Mouse (Mus musculus) lung, adult 2 months (tissue): ENCODE results near the gene Spon1.

ENCODE experiments used
- CTCF ChIP-seq: fragments of 200-500 bp; IDR thresholded peaks from 2 replicates; pipeline ENCODE4 v1.5.1; 2011; ENCODE audit warnings: mild to moderate bottlenecking, low read length, control low read depth; ENCODE audit not compliant: insufficient read depth
- POLR2A ChIP-seq: fragments of 200-500 bp; IDR thresholded peaks from 2 replicates; pipeline ENCODE4 v1.6.1; 2011; ENCODE audit warnings: low read depth, mild to moderate bottlenecking, control low read depth, low read length, borderline replicate concordance; ENCODE audit errors: extremely low read depth

DNA sequence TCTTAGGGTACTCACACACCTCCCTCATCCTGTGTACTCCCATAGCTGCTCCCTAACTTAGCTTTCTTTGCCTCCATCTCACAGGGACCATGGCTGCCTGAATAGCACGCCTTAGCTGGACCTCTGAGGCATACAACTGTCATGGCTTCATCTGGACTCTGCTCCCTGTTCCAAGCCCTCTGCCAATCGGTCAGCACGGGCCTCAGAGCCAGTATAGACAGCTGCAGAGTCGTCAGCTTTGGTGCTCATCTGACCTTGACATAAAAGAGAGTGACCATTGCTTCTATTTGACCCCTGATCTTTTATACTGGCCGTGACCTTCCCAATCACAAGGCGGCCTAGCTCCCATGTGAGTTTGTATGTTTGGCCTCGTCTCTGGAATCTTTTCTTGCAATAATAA is 308.3 kb downstream of the Spon1 start:
- no peak for TF ChIP-seq CTCF
- TF ChIP-seq POLR2A = no peak
